Mouse (Mus musculus) heart, adult 2 months (tissue): ENCODE measurements at regions not wholly inside any gene's neighbourhood (a gene's known extent, or its start where the extent isn't known, plus 50 kb on each side); places are given as distances from the start of the nearest gene placed in this dataset.

Source experiments
- CTCF ChIP-seq: fragments of 200-600 bp; IDR thresholded peaks from 2 replicates; pipeline ENCODE4 v1.8.1; 2022; ENCODE audit warnings: antibody characterized with exemption, mild to moderate bottlenecking, moderate library complexity
- EP300 ChIP-seq: fragments of 200-500 bp; IDR thresholded peaks from 2 replicates; pipeline ENCODE4 v1.6.1; 2011; ENCODE audit warnings: low read depth, low read length, control low read depth; ENCODE audit not compliant: insufficient read depth
- POLR2A ChIP-seq: fragments of 200-500 bp; IDR thresholded peaks from 2 replicates; pipeline ENCODE4 v1.6.1; 2011; ENCODE audit warnings: mild to moderate bottlenecking, low read depth, low read length, control low read depth; ENCODE audit not compliant: insufficient read depth

DNA sequence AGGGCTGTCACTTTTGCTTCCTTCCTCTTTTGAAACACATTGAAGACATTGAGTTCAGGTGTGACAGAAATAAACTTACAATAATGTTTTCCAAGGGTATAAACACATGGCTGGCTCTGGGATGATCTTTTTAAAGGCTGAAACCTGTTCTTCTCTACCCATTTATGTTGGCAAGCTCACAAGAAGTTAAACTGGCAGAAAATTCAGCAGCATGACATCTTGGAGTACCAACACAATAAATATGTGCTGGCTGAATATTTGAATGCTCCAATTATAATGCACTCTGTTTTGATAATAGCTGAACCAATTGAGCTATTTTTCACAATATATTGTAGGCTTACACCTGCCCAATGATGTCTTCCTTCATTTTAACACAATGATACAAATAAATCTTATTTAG is 168.1 kb upstream of the Fbxl7 start:
- TF ChIP-seq POLR2A (no peak), CTCF (no peak), EP300 (no peak)
